Mouse (Mus musculus) ovary, postnatal 10 days (tissue): ENCODE measurements at regions not wholly inside any gene's neighbourhood (a gene's known extent, or its start where the extent isn't known, plus 50 kb on each side); places are given as distances from the start of the nearest gene placed in this dataset.

Source experiments
- DNase-seq: peaks from one replicate; pipeline ENCODE4 v3.0.0; 2022; ENCODE audit warnings: low spot score

- DNase-seq = no peak
Measured at GRCm38 (mm10) chr16:87067981-87068380, 286.0 kb upstream of the N6amt1 start.

DNA sequence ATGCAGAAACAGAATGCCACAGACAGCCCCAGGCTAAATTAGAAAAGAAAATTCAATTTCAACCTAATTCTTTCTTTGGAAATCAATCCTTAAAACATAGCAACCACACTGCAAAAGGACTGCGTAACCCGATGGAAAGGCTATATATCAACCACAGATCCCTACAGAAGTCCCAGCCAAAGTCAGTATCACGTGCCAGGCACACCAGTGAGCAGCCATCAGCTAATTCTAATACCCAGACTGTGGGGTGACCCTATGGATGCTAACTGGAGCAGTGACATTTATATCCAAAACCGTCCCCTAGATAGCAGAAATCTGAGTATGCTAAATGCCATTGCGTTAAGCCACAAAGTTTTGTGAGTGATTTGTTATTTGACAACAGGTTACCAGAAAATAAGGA lies 286.5 kb upstream of the N6amt1 start:
- no peak for DNase-seq

DNA sequence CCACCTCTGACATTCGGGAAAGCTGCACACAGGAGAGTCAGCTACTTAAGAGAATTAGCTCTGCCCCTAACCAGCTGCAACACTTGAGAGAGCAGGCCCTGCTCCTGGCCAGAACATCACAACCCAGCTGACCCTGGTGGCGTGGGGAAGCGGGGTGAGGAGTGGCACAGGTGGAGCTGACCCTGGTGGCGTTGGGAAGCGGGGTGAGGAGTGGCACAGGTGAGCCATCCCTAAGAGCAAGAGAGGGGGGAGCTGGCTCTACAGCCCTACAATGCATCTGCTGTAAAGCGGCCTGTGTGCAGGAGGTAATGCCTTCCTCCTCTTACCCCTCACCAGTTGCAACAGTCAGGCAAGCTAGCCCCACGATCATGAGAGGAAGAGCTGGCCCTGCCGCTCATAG lies 293.5 kb upstream of the N6amt1 start:
- no peak for DNase-seq

DNA sequence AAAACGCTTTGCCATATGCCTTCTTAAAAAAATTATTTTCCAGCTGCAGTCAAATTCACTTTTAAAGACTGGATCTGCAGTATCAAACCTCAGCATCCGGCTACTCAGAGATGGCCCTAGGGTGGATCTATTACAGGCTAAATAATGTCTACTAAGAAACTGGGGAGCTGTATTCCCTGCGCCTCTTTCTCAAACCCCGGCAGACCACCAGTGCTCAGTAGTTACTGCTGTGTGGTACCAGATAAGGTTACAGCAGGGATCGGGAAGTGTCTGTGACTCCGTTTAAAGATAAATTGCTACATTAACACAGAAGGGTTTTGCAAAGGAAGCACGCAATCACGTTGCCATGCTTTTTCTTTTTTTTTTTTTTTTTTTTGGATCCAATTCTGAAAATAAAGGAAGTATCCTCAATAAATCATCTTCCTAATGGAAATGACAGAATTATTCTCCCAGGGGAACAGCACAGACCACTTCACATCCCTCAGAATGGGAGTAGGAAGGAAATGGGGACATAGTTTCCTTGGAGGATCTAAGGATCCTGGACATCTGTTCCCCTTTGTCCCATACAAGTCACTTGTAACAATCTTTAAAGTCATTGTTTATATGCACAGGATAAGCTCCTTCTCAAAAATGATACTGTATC lies 304.1 kb upstream of the N6amt1 start:
- no peak for DNase-seq

DNA sequence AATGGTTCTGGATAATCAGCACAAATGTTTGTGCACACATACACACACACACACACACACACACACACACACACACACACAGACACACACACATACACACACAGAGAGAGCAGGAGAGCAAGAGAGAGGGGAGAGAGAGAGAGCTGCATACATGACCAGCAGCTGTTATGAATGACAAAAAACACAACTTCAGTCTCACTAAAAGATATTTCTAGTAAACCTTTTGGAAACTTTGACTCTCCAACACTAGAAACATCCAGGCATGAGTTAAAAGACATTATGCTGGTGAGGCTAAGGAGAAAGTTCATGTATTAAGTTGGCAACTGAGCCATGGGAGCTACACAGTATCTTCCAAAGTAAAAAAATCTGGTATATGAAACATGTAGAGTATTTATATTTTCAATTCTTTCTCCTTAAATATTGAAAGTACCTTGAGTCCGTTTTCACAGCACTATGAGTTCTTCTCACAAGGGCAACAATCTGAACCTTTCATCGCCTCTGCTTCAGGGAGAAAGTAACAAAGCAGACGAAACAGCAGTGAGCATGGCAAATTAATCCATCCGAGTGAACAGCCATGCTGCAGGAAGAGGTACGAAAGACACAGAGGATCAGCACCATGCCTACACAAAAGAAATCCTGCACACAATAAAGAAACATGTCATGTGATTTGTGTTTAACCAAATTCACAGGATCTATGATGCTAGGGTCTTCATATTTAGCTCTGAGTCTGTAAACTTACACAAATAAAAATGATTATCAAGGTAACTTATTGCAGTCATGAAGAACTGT lies 309.0 kb upstream of the N6amt1 start:
- DNase-seq = no peak

DNA sequence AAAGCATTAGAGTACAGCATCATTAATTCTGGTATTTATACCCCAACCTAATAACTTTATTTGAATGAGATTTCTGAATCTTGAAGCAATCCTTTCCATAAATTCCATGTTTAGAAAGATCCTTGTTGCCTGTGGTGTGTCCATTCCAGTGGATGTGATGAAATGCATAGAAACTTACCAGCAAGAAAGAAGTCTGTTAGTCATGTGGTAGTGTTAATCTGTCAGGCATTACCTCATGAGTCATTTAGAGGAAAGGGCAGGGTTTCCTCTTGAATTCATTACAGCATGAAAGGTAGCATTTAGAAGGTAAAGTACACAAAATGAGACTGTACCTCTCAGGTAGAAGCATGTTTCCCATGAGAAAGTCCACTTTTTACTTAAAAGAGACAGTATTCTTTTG lies 310.3 kb upstream of the N6amt1 start:
- no peak for DNase-seq

GRCm38 (mm10) chr16:87040366-87040765 lies 313.6 kb upstream of the N6amt1 start:
- no peak for DNase-seq

DNA sequence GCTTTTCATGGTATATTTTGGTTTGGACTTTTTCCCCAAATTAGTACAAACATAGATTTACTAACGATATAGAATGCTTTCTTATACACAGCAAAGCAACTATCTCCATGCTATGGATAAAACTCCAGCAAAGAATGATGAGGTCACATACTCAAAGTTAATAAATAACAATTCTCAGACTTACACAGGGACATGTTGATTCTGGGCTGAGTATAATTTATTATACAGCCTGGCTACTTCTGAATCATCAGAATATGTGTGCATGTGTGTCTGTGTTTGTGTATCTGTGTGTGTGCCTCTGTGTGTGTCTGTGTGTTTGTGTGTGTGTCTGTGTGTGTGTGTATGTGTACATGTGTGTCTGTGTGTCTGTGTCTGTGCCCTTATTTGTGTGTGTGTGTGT lies 314.1 kb upstream of the N6amt1 start:
- no peak for DNase-seq

DNA sequence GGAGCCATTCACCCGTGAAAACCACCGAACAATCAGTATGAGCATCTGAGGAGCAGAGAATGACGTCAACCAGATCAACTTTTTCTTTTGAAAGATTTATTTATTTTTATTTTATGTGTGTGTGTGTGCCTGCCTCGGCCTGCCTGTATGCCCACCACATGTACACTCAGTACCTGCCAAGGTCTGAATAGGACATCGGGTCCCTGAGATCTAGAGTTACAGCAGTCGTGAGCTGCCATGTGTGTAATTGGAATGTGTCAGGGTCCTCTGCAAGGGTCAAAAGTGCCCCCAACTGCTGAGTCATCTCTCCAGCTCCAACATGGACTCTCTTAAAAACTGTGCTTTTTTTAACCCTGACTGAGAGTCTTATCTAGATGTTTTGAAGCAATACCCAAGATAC lies 316.9 kb upstream of the N6amt1 start:
- DNase-seq = no peak

- DNase-seq = no peak
Measured at GRCm38 (mm10) chr16:87031836-87032235, 322.1 kb upstream of the N6amt1 start.

GRCm38 (mm10) chr16:87028516-87029145 lies 325.4 kb upstream of the N6amt1 start:
- DNase-seq = no peak

DNA sequence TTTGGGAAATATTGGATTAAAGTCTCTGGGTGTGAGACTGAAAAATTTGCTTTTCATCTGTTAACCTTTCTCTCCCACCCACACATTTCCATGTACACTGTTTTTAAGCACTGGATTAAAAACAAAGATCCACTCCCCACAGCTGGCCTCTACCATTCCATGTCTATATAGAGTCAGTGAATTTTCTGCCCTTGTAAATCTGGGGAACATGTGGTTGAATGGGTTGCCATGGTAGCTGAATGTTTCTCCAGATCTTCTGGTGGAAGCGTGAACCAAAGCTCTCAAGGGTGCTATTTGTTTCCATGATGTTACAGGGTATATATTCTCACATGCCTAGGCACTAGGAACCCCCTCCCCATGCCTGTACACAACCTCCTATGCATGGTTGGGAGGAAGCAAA lies 326.4 kb upstream of the N6amt1 start:
- no peak for DNase-seq

DNA sequence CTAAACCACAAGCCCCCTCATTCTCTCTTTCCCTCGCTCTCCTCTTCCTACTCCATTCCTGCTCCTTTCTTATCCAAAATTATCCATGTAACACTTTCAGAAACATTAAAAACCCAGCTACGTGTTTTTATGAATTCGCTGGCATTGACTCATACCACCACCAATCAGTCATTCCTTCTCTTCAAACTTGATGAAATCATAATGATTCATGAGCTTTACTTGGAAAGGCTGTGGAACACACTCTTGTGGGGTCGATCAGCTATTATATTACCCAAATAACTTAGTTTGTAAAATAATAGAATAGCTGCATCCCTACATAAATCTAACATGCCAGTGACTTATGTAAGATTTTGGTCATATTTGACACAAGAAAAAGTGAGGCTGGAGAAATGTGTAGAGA lies 331.9 kb upstream of the N6amt1 start:
- no peak for DNase-seq

GRCm38 (mm10) chr16:87017107-87017670 lies 336.8 kb upstream of the N6amt1 start:
- no peak for DNase-seq

DNA sequence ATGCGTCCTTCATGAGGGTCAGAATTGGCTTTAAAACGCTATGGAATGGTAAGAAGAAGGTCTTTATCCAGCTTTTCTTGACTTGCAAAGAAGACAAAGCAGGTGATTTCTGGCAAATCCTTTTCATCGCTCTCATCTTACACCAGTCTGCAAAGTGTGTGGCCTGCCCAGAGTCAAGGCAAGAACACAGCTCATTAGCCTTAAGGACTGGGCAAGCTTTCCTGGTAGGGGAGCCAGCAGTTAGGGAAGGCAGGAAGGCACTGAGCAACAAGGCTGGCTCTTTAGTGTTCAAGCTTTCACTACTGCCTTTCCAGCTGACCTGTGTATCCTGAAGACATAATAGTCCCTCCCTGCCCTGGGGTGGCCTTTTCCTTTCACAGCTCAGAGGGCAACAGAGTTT lies 352.4 kb upstream of the N6amt1 start:
- no peak for DNase-seq

GRCm38 (mm10) chr16:87001135-87001534 lies 352.9 kb upstream of the N6amt1 start:
- no peak for DNase-seq

DNA sequence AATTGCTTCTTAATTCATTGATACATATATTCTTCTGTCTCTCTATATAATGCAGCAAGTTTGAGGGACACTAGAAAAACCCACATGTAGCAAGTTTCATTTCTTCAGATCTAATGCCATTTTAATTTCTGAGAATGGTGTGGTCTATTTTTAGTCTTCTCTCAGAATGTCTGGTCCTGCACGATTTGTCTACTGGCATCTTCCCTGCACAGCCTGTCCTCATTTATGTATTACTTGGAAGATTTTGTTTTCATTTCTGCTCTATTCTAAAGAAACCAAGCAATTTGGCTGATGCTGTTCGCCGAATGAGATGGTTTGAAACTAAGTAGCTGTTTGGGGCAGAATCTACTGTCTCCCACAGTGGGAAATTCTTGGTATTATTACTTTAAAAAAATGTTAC lies 382.3 kb upstream of the N6amt1 start:
- DNase-seq = no peak

- DNase-seq = no peak
Measured at GRCm38 (mm10) chr16:86949681-86950080, 404.3 kb upstream of the N6amt1 start.

DNA sequence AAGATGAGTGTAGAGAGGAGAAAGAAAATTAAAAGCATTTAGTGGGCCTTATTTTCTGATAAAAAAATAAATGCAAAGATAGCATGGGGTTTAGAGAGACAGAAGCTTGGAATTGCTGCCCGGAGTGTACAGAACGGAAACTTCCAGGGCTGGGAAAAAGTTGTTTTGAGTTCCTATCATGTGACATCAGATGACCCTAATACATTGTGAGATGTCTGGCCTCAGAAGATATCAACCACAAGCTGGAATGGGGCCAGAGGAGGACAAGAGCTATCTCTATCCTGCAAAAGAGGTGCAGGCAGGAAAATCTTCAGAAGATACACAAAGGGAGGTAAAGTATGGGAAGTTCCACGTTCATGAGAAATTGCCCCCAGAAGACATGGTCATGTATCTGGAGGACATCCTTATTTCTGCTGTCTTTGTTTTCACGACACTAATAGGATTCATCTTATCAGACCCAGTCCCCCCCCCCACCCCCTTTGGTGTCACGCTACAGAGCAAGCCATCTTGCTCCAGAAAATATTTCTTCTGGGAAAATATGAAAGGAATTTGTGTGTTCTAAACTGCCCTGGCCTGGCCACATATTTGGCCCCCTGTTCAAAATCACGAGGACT lies 408.3 kb upstream of the N6amt1 start:
- DNase-seq = no peak

GRCm38 (mm10) chr16:86945058-86945457 lies 408.9 kb upstream of the N6amt1 start:
- no peak for DNase-seq

DNA sequence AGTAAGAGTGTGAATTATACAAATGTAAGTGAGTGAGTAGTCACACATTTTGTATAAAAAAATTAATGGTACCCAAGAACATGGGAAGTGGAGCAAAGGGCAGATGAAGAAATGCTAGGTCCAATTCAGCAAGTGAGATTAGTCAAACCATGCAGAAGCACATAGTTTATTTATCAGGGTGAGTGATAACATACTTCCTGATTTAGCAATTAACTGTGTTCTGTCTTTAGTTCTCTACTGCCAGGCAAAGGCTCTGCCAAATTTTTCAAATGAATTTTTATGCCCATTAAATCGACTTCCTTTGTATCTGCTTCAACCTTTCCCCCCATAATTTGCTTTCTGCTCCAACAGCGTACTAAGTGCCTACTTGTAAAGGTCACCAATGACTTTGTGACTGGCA lies 419.0 kb upstream of the N6amt1 start:
- no peak for DNase-seq

DNA sequence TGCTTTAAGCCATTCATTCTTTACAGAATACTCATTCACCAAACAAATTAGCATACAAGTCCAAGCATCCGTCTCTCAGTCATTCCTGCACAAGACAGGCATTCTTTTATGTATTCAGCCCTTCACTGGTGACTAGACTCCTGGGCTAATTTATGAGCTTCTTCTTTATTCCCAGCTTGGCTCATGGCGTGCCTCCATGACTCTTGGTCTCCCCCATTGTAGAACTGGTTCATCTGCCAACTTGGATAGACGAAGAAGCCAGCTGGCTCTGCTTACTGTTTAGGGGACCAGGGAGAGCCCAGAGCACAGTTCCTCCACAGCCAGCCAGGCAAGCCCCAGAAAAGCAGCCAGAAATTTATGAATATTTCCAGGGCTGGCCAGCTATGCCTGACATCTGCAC lies 421.2 kb upstream of the N6amt1 start:
- peak; percentile 13 for DNase-seq
